Comparison of ENCODE assay signal across 27 mouse cellular contexts in genomic region chr5:89381340-89381739, GRCm38 (mm10).
DNase-seq lines count a peak whose midpoint lies in the region; ATAC-seq and TF ChIP-seq lines count a peak whose summit lies in the region.
"Had no signal": no experiment of that assay in that cellular context is flagged by ENCODE, and none has a peak within 500 bp of the region (broad histone marks: within the 10 kb centered on the region; RNA-seq: fewer than 3 reads in every experiment).

No protein-coding gene starts in this region.

- WGBS in kidney, adult 2 months: 69% methylated on average over 4 of the region's 4 CpGs
- WGBS in cerebellum, adult 2 months: 39% methylated on average over 4 of the region's 4 CpGs
- 89% methylated on average over 4 of the region's 4 CpGs for WGBS in hindbrain, embryonic 12.5 days

- no peaks in the 10 kb centered on the region for H3K27me3 ChIP-seq in kidney, adult 2 months (replicated peaks; ENCODE audit: control insufficient read depth, insufficient read depth, low read length)
- H3K27me3 ChIP-seq in cerebellum, adult 2 months (ENCODE audit: control insufficient read depth, insufficient read depth, low read length): no peaks in the 10 kb centered on the region
- H3K27me3 ChIP-seq in hindbrain, embryonic 12.5 days: no peaks in the 10 kb centered on the region
- H3K27me3 ChIP-seq: embryonic facial prominence, embryonic 15.5 days; forebrain, embryonic 15.5 days; limb, embryonic 13.5 days; liver, embryonic 13.5 days; lung, embryonic 15.5 days; megakaryocyte, embryonic 14.5 days; midbrain, embryonic 13.5 days; stomach, embryonic 15.5 days had no signal

- H3K4me2 ChIP-seq in hindbrain, embryonic 12.5 days (replicated peaks): no peak overlapping the region
- H3K4me2 ChIP-seq: embryonic facial prominence, embryonic 15.5 days; forebrain, embryonic 15.5 days; heart, embryonic 11.5 days; limb, embryonic 13.5 days; liver, embryonic 13.5 days; lung, embryonic 15.5 days; midbrain, embryonic 13.5 days; stomach, embryonic 15.5 days had no signal

- ATAC-seq in hindbrain, embryonic 12.5 days (ENCODE audit: low FRiP score): no peak
- ATAC-seq: CD4-positive, CD25-positive, alpha-beta regulatory T cell, adult 4 months; forebrain, embryonic 15.5 days; hindbrain, postnatal 0 days; midbrain, embryonic 13.5 days had no signal

- DNase-seq in kidney, adult 2 months: peak; percentile 20
- DNase-seq in kidney, adult 8-10 months: no peak
- DNase-seq in brain, adult 2 months (ENCODE audit: low read depth, low spot score): peak; percentile 58
- peak; percentile 32 to 46 for DNase-seq in cerebellum, adult 2 months
- peak; percentile 43 to 63 for DNase-seq in cerebellum, postnatal 25 days
- DNase-seq in right cerebral cortex, postnatal 14 days: no peak
- DNase-seq in layer of hippocampus, postnatal 14 days (ENCODE audit: low spot score in 2 of 2): no peak
- DNase-seq: adrenal gland, postnatal 14 days; gastrocnemius, postnatal 14 days; heart, adult 11 months; kidney, adult 11 months; kidney, postnatal 10 days; layer of hippocampus, postnatal 36 days; liver, embryonic 13.5 days; thymus, adult 18-20 months; thymus, postnatal 36 days had no signal

- H3K9ac ChIP-seq in hindbrain, embryonic 12.5 days: no peak overlapping the region
- H3K9ac ChIP-seq: embryonic facial prominence, embryonic 15.5 days; forebrain, embryonic 15.5 days; limb, embryonic 13.5 days; liver, embryonic 13.5 days; lung, embryonic 15.5 days; midbrain, embryonic 13.5 days; stomach, embryonic 15.5 days had no signal

- no peak overlapping the region for H3K4me3 ChIP-seq in kidney, adult 2 months (ENCODE audit: insufficient read depth, low read depth, low read length)
- no peak overlapping the region for H3K4me3 ChIP-seq in cerebellum, adult 2 months (replicated peaks; ENCODE audit: insufficient read depth, low read depth, low read length)
- no peak overlapping the region for H3K4me3 ChIP-seq in hindbrain, embryonic 12.5 days
- H3K4me3 ChIP-seq: embryonic facial prominence, embryonic 15.5 days; forebrain, embryonic 15.5 days; limb, embryonic 13.5 days; liver, embryonic 13.5 days; lung, embryonic 15.5 days; megakaryocyte, embryonic 14.5 days; midbrain, embryonic 13.5 days; stomach, embryonic 15.5 days had no signal

- peaks cover 6% of the 10 kb centered on the region; the same call in 1 of the 2 replicates for H3K4me1 ChIP-seq in kidney, adult 2 months (ENCODE audit: control insufficient read depth, insufficient read depth, low read length)
- H3K4me1 ChIP-seq in cerebellum, adult 2 months (ENCODE audit: control insufficient read depth, insufficient read depth, low read length): no peaks in the 10 kb centered on the region
- no peaks in the 10 kb centered on the region for H3K4me1 ChIP-seq in hindbrain, embryonic 12.5 days
- H3K4me1 ChIP-seq: embryonic facial prominence, embryonic 15.5 days; forebrain, embryonic 15.5 days; limb, embryonic 13.5 days; liver, embryonic 13.5 days; lung, embryonic 15.5 days; megakaryocyte, embryonic 14.5 days; midbrain, embryonic 13.5 days; stomach, embryonic 15.5 days had no signal

- no peak overlapping the region for H3K27ac ChIP-seq in kidney, adult 2 months (ENCODE audit: insufficient read depth, low read depth, low read length)
- no peak overlapping the region for H3K27ac ChIP-seq in cerebellum, adult 2 months (ENCODE audit: insufficient read depth, low read length)
- H3K27ac ChIP-seq in hindbrain, embryonic 12.5 days: no peak overlapping the region
- H3K27ac ChIP-seq: embryonic facial prominence, embryonic 15.5 days; forebrain, embryonic 15.5 days; hindbrain, postnatal 0 days; limb, embryonic 13.5 days; liver, embryonic 13.5 days; lung, embryonic 15.5 days; midbrain, embryonic 13.5 days; stomach, embryonic 15.5 days had no signal

- H3K36me3 ChIP-seq in kidney, adult 2 months (ENCODE audit: control insufficient read depth, insufficient read depth, low read length): no peaks in the 10 kb centered on the region
- no peaks in the 10 kb centered on the region for H3K36me3 ChIP-seq in hindbrain, embryonic 12.5 days
- H3K36me3 ChIP-seq: embryonic facial prominence, embryonic 15.5 days; forebrain, embryonic 15.5 days; limb, embryonic 13.5 days; liver, embryonic 13.5 days; lung, embryonic 15.5 days; midbrain, embryonic 13.5 days; stomach, embryonic 15.5 days had no signal

- no peaks in the 10 kb centered on the region for H3K9me3 ChIP-seq in hindbrain, embryonic 12.5 days (replicated peaks)
- H3K9me3 ChIP-seq: embryonic facial prominence, embryonic 15.5 days; forebrain, embryonic 15.5 days; limb, embryonic 13.5 days; liver, embryonic 13.5 days; lung, embryonic 15.5 days; megakaryocyte, embryonic 14.5 days; midbrain, embryonic 13.5 days; stomach, embryonic 15.5 days had no signal

- no peak for TF ChIP-seq POLR2A in kidney, adult 2 months (IDR thresholded peaks at IDR 0.05; ENCODE audit: low read depth, low read length)
- no peak for TF ChIP-seq POLR2A in cerebellum, adult 2 months (IDR thresholded peaks at IDR 0.05; ENCODE audit: borderline replicate concordance, insufficient read depth, low read length)

- TF ChIP-seq CTCF in kidney, adult 2 months (conservative IDR thresholded peaks at IDR 0.05; ENCODE audit: insufficient read depth, insufficient read length, low read depth, low read length): no peak
- no peak for TF ChIP-seq CTCF in cerebellum, adult 2 months (IDR thresholded peaks at IDR 0.05; ENCODE audit: borderline replicate concordance, insufficient read depth, low read depth, low read length)

Comparison
In these comparisons a context has a peak if more than half of its experiments do, and no peak if none do; other contexts are left out.
1. DNase-seq: peak in kidney, adult 2 months (single experiment), brain, adult 2 months (single experiment), cerebellum, adult 2 months (2 of 2) and cerebellum, postnatal 25 days (2 of 2); none in kidney, adult 8-10 months (0 of 2), right cerebral cortex, postnatal 14 days (single experiment) and layer of hippocampus, postnatal 14 days (0 of 2).